Mouse (Mus musculus) forebrain, embryonic 12.5 days (tissue): ENCODE data around the gene Maml3. TPM values are rescaled to one million over a fixed set of nuclear protein-coding genes. Genes with fewer than 3 reads are reported as not detected.

Source experiments
- ATAC-seq: fragments of 200-750 bp; cut with Nextera tagmentation; 2 replicates; pipeline ENCODE4 v1.8.0; 2017; ENCODE audit warnings: moderate TSS enrichment; ENCODE audit not compliant: low FRiP score
- H3K27ac ChIP-seq: fragments of 300-500 bp; sonication (generic); 2 replicates; pipeline ENCODE4 v1.5.1; 2016; ENCODE audit warnings: mild to moderate bottlenecking
- H3K27me3 ChIP-seq: fragments of 300-500 bp; sonication (generic); 2 replicates; pipeline ENCODE4 v1.6.1; 2016; ENCODE audit warnings: mild to moderate bottlenecking
- H3K36me3 ChIP-seq: fragments of 300-500 bp; sonication (generic); replicated peaks from 2 replicates; pipeline ENCODE4 v1.6.1; 2016; ENCODE audit warnings: mild to moderate bottlenecking
- H3K4me1 ChIP-seq: fragments of 300-500 bp; sonication (generic); 2 replicates; pipeline ENCODE4 v1.6.1; 2016
- H3K4me2 ChIP-seq: fragments of 300-500 bp; sonication (generic); 2 replicates; pipeline ENCODE4 v1.6.1; 2016; ENCODE audit warnings: mild to moderate bottlenecking, moderate library complexity
- H3K4me3 ChIP-seq: fragments of 300-500 bp; sonication (generic); replicated peaks from 2 replicates; pipeline ENCODE4 v1.5.1; 2016; ENCODE audit warnings: mild to moderate bottlenecking
- H3K9ac ChIP-seq: fragments of 300-500 bp; sonication (generic); 2 replicates; pipeline ENCODE4 v1.6.1; 2016; ENCODE audit warnings: mild to moderate bottlenecking
- H3K9me3 ChIP-seq: fragments of 300-500 bp; sonication (generic); 2 replicates; pipeline ENCODE4 v1.6.1; 2016
- WGBS: fragments of 180-500 bp; shearing (Covaris S2); methylation state at CpG from one replicate; pipeline ENCODE4 v1.1.7; 2016; 5-methylcytosine and 5-hydroxymethylcytosine counted together
- polyA plus RNA-seq: library from polyadenylated mRNA; unstranded; fragments of >200 nt; fragmentation: Nextera tagmentation; extraction: Ambion mirVana; gene quantifications from 2 replicates; pipeline ENCODE4 v1.2.1, GENCODE M21; 2016

Maml3 gene
- polyA plus RNA-seq, 1 experiment from 2014 or later = 7.6 TPM

DNA sequence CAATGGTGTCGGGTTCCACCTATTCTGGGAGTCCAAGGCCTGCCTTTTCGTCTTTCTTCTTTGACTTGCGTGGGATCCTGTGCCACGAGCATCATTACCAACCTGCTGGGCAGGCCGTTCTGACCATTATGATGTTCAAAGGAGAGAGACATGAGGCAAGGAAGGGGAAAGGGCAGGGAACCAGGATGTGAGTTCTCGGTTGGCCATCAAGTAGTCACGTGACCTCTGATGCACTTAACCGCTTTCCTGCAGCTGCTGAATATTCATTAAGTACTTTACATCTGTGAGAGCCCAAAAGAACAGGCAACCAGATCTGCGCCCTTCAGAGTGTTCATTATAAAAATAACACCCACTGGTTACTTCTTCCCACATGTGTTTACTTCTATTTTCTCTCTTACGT is 411.7 kb downstream of the Maml3 start:
- Histone ChIP-seq H3K9me3 (no peaks in the 10 kb centered on the region), H3K4me2 (no peak overlapping the region), H3K9ac (no peak overlapping the region), H3K4me3 (no peak overlapping the region), H3K27ac (no peak overlapping the region), H3K27me3 (no peaks in the 10 kb centered on the region), H3K36me3 (peaks cover 33% of the 10 kb centered on the region), H3K4me1 (no peaks in the 10 kb centered on the region)
- 70% methylated on average over 10 of the region's 10 CpGs for WGBS
- no peak for ATAC-seq

GRCm38 (mm10) chr3:51688725-51689124 is 416.2 kb downstream of the Maml3 start:
- peaks cover 29% of the 10 kb centered on the region for H3K36me3 ChIP-seq
- no peak overlapping the region for H3K4me2 ChIP-seq
- WGBS = 91% methylated on average over 8 of the region's 8 CpGs
- H3K9ac ChIP-seq = no peak overlapping the region
- no peak for ATAC-seq
- H3K4me3 ChIP-seq = no peak overlapping the region
- H3K9me3 ChIP-seq = no peaks in the 10 kb centered on the region
- H3K27ac ChIP-seq = no peak overlapping the region
- no peaks in the 10 kb centered on the region for H3K27me3 ChIP-seq
- no peaks in the 10 kb centered on the region for H3K4me1 ChIP-seq

GRCm38 (mm10) chr3:51686791-51687190 is 418.1 kb downstream of the Maml3 start:
- Histone ChIP-seq H3K27ac (no peak overlapping the region), H3K9ac (no peak overlapping the region), H3K4me1 (no peaks in the 10 kb centered on the region), H3K4me2 (no peak overlapping the region), H3K36me3 (peaks cover 29% of the 10 kb centered on the region), H3K27me3 (no peaks in the 10 kb centered on the region), H3K9me3 (no peaks in the 10 kb centered on the region), H3K4me3 (no peak overlapping the region)
- no peak for ATAC-seq
- WGBS = 85% methylated on average over 6 of the region's 6 CpGs

- no peak overlapping the region for H3K4me3 ChIP-seq
- H3K4me1 ChIP-seq = no peaks in the 10 kb centered on the region
- H3K9me3 ChIP-seq = no peaks in the 10 kb centered on the region
- peaks cover 29% of the 10 kb centered on the region for H3K36me3 ChIP-seq
- ATAC-seq = no peak
- no peak overlapping the region for H3K9ac ChIP-seq
- WGBS = 90% methylated on average over 6 of the region's 6 CpGs
- H3K4me2 ChIP-seq = no peak overlapping the region
- H3K27me3 ChIP-seq = no peaks in the 10 kb centered on the region
- no peak overlapping the region for H3K27ac ChIP-seq
These were observed 418.6 kb downstream of the Maml3 start for GRCm38 (mm10) chr3:51686316-51686715.

DNA sequence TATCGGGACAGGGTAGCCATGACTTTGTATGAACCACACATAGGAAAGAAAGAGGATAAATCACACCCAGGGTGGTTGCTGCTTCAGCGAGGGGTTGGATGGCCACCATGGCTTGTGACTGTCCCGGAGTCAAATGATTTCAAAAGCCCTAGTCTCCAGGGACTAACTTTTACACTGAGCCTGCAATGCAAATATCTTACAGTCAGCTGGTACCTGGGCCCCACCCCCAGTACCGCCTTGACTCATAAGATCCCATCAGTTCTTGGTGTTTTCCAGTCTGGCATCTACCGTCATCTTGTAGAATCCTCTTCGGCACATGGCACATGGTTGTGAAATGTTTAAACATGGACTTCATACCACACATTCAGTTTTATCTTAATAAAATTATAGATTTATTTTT is 419.3 kb downstream of the Maml3 start:
- H3K27ac ChIP-seq = no peak overlapping the region
- H3K27me3 ChIP-seq = no peaks in the 10 kb centered on the region
- no peak overlapping the region for H3K9ac ChIP-seq
- H3K4me3 ChIP-seq = no peak overlapping the region
- H3K9me3 ChIP-seq = no peaks in the 10 kb centered on the region
- peaks cover 28% of the 10 kb centered on the region for H3K36me3 ChIP-seq
- no peak for ATAC-seq
- no peak overlapping the region for H3K4me2 ChIP-seq
- 98% methylated on average over 6 of the region's 6 CpGs for WGBS
- no peaks in the 10 kb centered on the region for H3K4me1 ChIP-seq

DNA sequence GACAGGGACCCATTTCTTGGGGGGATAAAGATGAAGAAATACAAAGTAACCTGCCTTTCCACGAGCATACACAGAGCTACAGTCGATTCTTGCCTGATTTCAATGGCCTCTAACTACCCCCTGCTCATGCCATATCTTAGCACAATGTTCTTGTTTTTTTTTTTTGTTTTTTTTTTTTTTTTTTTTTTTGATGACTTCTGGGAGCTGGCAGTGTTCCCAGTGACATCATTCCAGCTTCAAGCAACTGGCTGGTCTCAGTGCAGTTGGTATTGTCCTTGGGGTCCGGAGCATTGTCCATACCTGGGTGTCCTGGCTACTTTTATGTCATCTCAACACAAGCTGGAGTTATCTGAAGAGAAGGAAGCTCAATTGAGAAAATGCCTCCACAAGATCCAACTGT is 429.9 kb downstream of the Maml3 start:
- no peaks in the 10 kb centered on the region for H3K4me1 ChIP-seq
- no peak overlapping the region for H3K9ac ChIP-seq
- no peak overlapping the region for H3K4me2 ChIP-seq
- no peak overlapping the region for H3K27ac ChIP-seq
- H3K4me3 ChIP-seq = no peak overlapping the region
- no peak for ATAC-seq
- no peaks in the 10 kb centered on the region for H3K9me3 ChIP-seq
- no peaks in the 10 kb centered on the region for H3K27me3 ChIP-seq
- H3K36me3 ChIP-seq = no peaks in the 10 kb centered on the region
- 89% methylated on average over 3 of the region's 3 CpGs for WGBS

GRCm38 (mm10) chr3:51673408-51674086 is 431.3 kb downstream of the Maml3 start:
- H3K4me3 ChIP-seq = no peak overlapping the region
- ATAC-seq = no peak
- H3K4me1 ChIP-seq = no peaks in the 10 kb centered on the region
- no peak overlapping the region for H3K27ac ChIP-seq
- H3K36me3 ChIP-seq = no peaks in the 10 kb centered on the region
- no peaks in the 10 kb centered on the region for H3K27me3 ChIP-seq
- no peak overlapping the region for H3K4me2 ChIP-seq
- H3K9ac ChIP-seq = no peak overlapping the region
- WGBS = 79% methylated on average over 21 of the region's 21 CpGs
- H3K9me3 ChIP-seq = no peaks in the 10 kb centered on the region

DNA sequence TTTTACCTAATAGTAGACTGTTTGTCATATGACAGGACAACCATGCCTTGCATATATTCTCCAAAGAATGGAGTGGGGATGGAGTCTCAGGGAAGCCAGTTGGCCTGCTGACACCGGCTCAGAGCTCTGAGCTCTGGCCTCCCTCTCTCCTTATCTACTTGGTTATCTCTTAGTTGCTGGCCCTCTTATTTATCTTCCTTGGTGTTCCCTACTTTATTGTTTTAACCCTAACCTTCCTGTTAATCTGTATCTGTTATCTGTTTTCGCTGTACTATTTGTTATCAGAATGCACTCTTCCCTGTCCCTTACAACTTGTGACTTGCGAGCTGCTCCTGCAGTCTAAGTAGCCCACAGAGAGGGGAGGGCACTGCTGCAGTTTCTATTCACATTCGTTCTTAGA is 432.2 kb downstream of the Maml3 start:
- no peak for ATAC-seq
- no peaks in the 10 kb centered on the region for H3K9me3 ChIP-seq
- H3K4me2 ChIP-seq = no peak overlapping the region
- WGBS = 63% methylated on average over 4 of the region's 4 CpGs
- no peak overlapping the region for H3K4me3 ChIP-seq
- H3K4me1 ChIP-seq = no peaks in the 10 kb centered on the region
- H3K27me3 ChIP-seq = no peaks in the 10 kb centered on the region
- H3K9ac ChIP-seq = no peak overlapping the region
- H3K36me3 ChIP-seq = no peaks in the 10 kb centered on the region
- H3K27ac ChIP-seq = no peak overlapping the region

DNA sequence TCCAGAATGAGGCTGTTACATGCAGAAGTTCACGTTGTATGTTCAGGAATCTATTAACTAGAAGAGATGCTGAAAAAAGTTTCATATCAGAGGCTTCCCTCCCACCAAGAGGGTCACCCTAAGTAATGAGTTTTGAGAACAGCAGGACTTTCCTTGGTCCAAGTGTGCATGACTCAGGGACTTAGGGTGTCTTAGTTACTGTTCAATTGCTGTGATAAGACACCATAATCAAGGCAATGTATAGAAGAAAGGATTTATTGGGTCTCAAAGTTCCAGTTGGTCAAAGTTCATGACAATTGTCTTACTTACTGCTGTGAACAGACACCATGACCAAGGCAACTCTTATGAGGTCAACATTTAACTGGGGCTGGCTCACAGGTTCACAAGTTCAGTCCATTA is 433.8 kb downstream of the Maml3 start:
- H3K4me3 ChIP-seq = no peak overlapping the region
- no peak overlapping the region for H3K9ac ChIP-seq
- no peaks in the 10 kb centered on the region for H3K4me1 ChIP-seq
- H3K27ac ChIP-seq = no peak overlapping the region
- H3K9me3 ChIP-seq = no peaks in the 10 kb centered on the region
- no peak for ATAC-seq
- no peaks in the 10 kb centered on the region for H3K27me3 ChIP-seq
- no peak overlapping the region for H3K4me2 ChIP-seq
- H3K36me3 ChIP-seq = no peaks in the 10 kb centered on the region
- 81% methylated on average over 1 of the region's 1 CpGs for WGBS

DNA sequence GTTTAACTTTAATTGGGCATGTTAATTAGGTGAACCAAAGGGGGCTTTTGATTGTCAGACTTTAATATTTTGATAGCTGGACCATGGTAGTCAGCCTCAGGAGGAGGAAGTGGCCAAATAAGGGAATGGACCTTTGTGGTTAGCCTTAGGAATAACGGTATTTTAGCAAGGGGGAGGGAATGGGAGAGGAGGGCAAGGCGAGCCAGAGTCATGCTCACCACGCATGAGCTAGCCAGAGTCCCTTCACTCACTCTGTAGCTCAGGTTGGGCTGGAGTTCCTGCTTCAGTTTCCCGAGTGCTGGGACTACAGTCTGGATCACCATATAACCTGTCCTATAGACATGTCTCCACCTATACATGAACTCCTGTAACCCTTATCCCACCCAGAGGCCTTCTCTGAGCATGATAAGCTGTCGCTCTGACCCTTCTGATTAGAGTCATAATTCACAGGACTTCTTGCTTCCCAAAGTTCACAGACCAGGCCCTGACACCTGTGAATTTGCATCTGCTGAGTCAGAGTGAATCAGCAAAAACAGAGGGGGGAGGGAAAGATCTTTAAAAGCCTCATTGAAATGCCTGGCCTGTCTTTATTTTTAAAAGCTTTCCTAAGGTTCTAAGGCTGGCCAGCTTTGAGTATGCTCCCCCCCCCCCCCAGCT is 434.3 kb downstream of the Maml3 start:
- ATAC-seq = no peak
- no peaks in the 10 kb centered on the region for H3K36me3 ChIP-seq
- H3K9me3 ChIP-seq = no peaks in the 10 kb centered on the region
- no peak overlapping the region for H3K27ac ChIP-seq
- H3K4me1 ChIP-seq = no peaks in the 10 kb centered on the region
- H3K9ac ChIP-seq = no peak overlapping the region
- H3K4me2 ChIP-seq = no peak overlapping the region
- 91% methylated on average over 5 of the region's 5 CpGs for WGBS
- H3K4me3 ChIP-seq = no peak overlapping the region
- no peaks in the 10 kb centered on the region for H3K27me3 ChIP-seq

- Histone ChIP-seq H3K27me3 (no peaks in the 10 kb centered on the region), H3K4me3 (no peak overlapping the region), H3K27ac (no peak overlapping the region), H3K9ac (no peak overlapping the region), H3K4me2 (no peak overlapping the region), H3K9me3 (no peaks in the 10 kb centered on the region), H3K36me3 (no peaks in the 10 kb centered on the region), H3K4me1 (no peaks in the 10 kb centered on the region)
- ATAC-seq = no peak
- 32% methylated on average over 2 of the region's 2 CpGs for WGBS
These were observed 436.3 kb downstream of the Maml3 start for GRCm38 (mm10) chr3:51668607-51669006.

GRCm38 (mm10) chr3:51662557-51662956 is 442.3 kb downstream of the Maml3 start:
- no peak overlapping the region for H3K4me3 ChIP-seq
- H3K36me3 ChIP-seq = no peaks in the 10 kb centered on the region
- H3K9me3 ChIP-seq = no peaks in the 10 kb centered on the region
- no peak overlapping the region for H3K9ac ChIP-seq
- H3K27me3 ChIP-seq = no peaks in the 10 kb centered on the region
- ATAC-seq = no peak
- H3K4me2 ChIP-seq = no peak overlapping the region
- H3K4me1 ChIP-seq = no peaks in the 10 kb centered on the region; the same call in 1 of the 2 replicates
- no peak overlapping the region for H3K27ac ChIP-seq
- 80% methylated on average over 6 of the region's 6 CpGs for whole genome bisulfite sequencing

DNA sequence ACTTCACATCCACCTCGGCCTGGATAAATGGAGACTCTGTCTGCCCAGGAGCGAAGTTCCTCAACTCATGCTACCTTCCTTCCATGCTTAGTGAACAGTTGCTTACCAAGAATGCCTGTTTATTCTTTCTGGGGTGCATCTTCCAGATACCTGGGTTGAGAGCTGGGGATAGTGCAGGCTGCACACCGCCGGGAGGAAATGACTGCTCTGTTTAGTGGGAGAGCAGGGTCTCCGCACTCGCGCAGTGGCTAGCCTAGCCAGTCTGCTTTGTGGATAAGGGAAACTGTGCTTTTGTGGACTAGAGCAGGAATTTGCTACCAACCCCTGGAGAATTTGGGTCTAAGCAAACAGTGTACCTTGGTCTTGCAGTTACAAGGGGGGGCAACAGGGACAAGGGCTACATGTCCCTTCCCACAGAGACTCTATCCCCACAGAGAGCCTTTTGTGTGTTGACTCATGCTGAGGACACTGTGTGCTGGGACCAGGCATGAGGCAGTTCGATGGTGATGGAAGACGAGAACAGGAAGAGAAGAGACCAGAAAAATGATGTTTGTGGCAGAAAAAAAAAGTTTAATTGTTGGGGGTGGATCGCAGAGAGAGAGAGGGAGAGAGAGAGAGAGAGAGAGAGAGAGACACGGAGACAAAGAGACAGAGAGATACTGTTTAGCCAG is 442.9 kb downstream of the Maml3 start:
- no peak overlapping the region for H3K9ac ChIP-seq
- ATAC-seq = no peak

More for the DNA sequence above, 442.9 kb downstream of the Maml3 start:
- 86% methylated on average over 11 of the region's 11 CpGs for WGBS
- Histone ChIP-seq H3K27me3 (no peaks in the 10 kb centered on the region), H3K4me1 (no peaks in the 10 kb centered on the region; the same call in 1 of the 2 replicates), H3K4me2 (no peak overlapping the region), H3K36me3 (no peaks in the 10 kb centered on the region), H3K9me3 (no peaks in the 10 kb centered on the region), H3K27ac (no peak overlapping the region), H3K4me3 (no peak overlapping the region)
